Mouse (Mus musculus) MEL (cell line): ENCODE measurements around the gene Wipf1. TPM values are rescaled to one million over a fixed set of nuclear protein-coding genes. Genes with fewer than 3 reads are reported as not detected.

ENCODE experiments used
- DNase-seq: peaks from one replicate; pipeline ENCODE4 v3.0.0; 2011; ENCODE audit warnings: low read depth, low spot score
- H3K27ac ChIP-seq: 2 replicates; pipeline ENCODE4 v1.5.1; 2012; ENCODE audit warnings: low read depth, mild to moderate bottlenecking, control low read depth, low read length, moderate library complexity; ENCODE audit not compliant: control insufficient read depth
- H3K27me3 ChIP-seq, 2 experiments: fragments of 150-350 bp in 1 of 2; sonication (generic) in 1 of 2; 2 replicates each; pipeline ENCODE4 v1.6.1; 2012; ENCODE audit warnings: low read length in 2 of 2, mild to moderate bottlenecking in 2 of 2, improper control_type of control experiment in 1 of 2, moderate library complexity in 1 of 2; ENCODE audit not compliant: insufficient read depth in 2 of 2, control insufficient read depth in 1 of 2
- H3K36me3 ChIP-seq, 2 experiments: 2 replicates each; pipeline ENCODE4 v1.6.1; 2012 to 2014; ENCODE audit warnings: low read length in 2 of 2, improper control_type of control experiment in 1 of 2, inconsistent platforms in 1 of 2, mild to moderate bottlenecking in 1 of 2; ENCODE audit not compliant: insufficient read depth in 2 of 2, control insufficient read depth in 1 of 2
- H3K4me1 ChIP-seq, 2 experiments: fragments of 150-350 bp in 1 of 2; sonication (generic) in 1 of 2; 2 replicates each; pipeline ENCODE4 v1.6.1; 2012; ENCODE audit warnings: low read length in 2 of 2, improper control_type of control experiment in 1 of 2, mild to moderate bottlenecking in 1 of 2; ENCODE audit not compliant: insufficient read depth in 2 of 2, control insufficient read depth in 1 of 2
- H3K4me3 ChIP-seq, 2 experiments: fragments of 150-350 bp in 1 of 2; sonication (generic) in 1 of 2; 2 replicates each; pipeline ENCODE4 v1.5.1; 2012; ENCODE audit warnings: low read depth in 2 of 2, low read length in 2 of 2, mild to moderate bottlenecking in 2 of 2, moderate library complexity in 2 of 2, control low read depth in 1 of 2, improper control_type of control experiment in 1 of 2; ENCODE audit not compliant: control insufficient read depth in 1 of 2, insufficient read depth in 1 of 2
- H3K79me2 ChIP-seq: 2 replicates; pipeline ENCODE4 v1.6.1; 2012; ENCODE audit warnings: mild to moderate bottlenecking, low read length, moderate library complexity; ENCODE audit not compliant: control insufficient read depth, poor library complexity, insufficient read depth
- H3K9ac ChIP-seq: 2 replicates; pipeline ENCODE4 v1.6.1; 2012; ENCODE audit warnings: low read depth, mild to moderate bottlenecking, control low read depth, low read length, moderate library complexity; ENCODE audit not compliant: control insufficient read depth, poor library complexity, severe bottlenecking
- H3K9me3 ChIP-seq: fragments of 150-350 bp; sonication (generic); replicated peaks from 2 replicates; pipeline ENCODE4 v1.6.1; 2012; ENCODE audit warnings: mild to moderate bottlenecking, low read length, improper control_type of control experiment, moderate library complexity; ENCODE audit not compliant: insufficient read depth
- ELF1 ChIP-seq: IDR thresholded peaks from 2 replicates; pipeline ENCODE4 v1.6.1; 2014; ENCODE audit warnings: low read depth, mild to moderate bottlenecking, inconsistent platforms, low read length, improper control_type of control experiment, moderate library complexity
- GATA1 ChIP-seq: IDR thresholded peaks from 2 replicates; pipeline ENCODE4 v1.6.1; 2011; ENCODE audit warnings: low read depth, low read length, improper control_type of control experiment
- HCFC1 ChIP-seq: IDR thresholded peaks from 2 replicates; pipeline ENCODE4 v1.6.1; 2012; ENCODE audit warnings: low read depth, mild to moderate bottlenecking, inconsistent platforms, low read length, improper control_type of control experiment, moderate library complexity
- MYC ChIP-seq: IDR thresholded peaks from 2 replicates; pipeline ENCODE4 v1.6.1; 2011; ENCODE audit warnings: low read depth, mild to moderate bottlenecking, low read length, improper control_type of control experiment, moderate library complexity
- NELFE ChIP-seq: IDR thresholded peaks from 2 replicates; pipeline ENCODE4 v1.6.1; 2011; ENCODE audit warnings: low read depth, low read length, improper control_type of control experiment
- POLR2AphosphoS5 ChIP-seq: IDR thresholded peaks from 2 replicates; pipeline ENCODE4 v1.6.1; 2012; ENCODE audit warnings: low read depth, borderline replicate concordance, mild to moderate bottlenecking, inconsistent platforms, low read length, moderate library complexity, mixed read lengths
- TBP ChIP-seq: IDR thresholded peaks from 2 replicates; pipeline ENCODE4 v1.8.0; 2011; ENCODE audit warnings: low read depth, low read length, improper control_type of control experiment
- TCF12 ChIP-seq: IDR thresholded peaks from 2 replicates; pipeline ENCODE4 v1.6.1; 2014; ENCODE audit warnings: low read depth, mild to moderate bottlenecking, inconsistent platforms, low read length, improper control_type of control experiment, moderate library complexity
- USF1 ChIP-seq: IDR thresholded peaks from 2 replicates; pipeline ENCODE4 v1.6.1; 2014; ENCODE audit warnings: low read depth, mild to moderate bottlenecking, inconsistent platforms, low read length, improper control_type of control experiment, moderate library complexity
- USF2 ChIP-seq, 2 experiments: IDR thresholded peaks; 2 replicates each; pipeline ENCODE4 v1.6.1; 2011 to 2012; ENCODE audit warnings: improper control_type of control experiment in 2 of 2, low read length in 2 of 2, borderline replicate concordance in 1 of 2, inconsistent platforms in 1 of 2, low read depth in 1 of 2, mild to moderate bottlenecking in 1 of 2; ENCODE audit not compliant: insufficient read depth in 1 of 2
- ZC3H11A ChIP-seq: IDR thresholded peaks from 2 replicates; pipeline ENCODE4 v1.6.1; 2012; ENCODE audit warnings: low read depth, mild to moderate bottlenecking, inconsistent platforms, low read length, improper control_type of control experiment
- ZKSCAN1 ChIP-seq: IDR thresholded peaks from 2 replicates; pipeline ENCODE4 v1.6.1; 2012; ENCODE audit warnings: low read depth, mild to moderate bottlenecking, inconsistent platforms, low read length, improper control_type of control experiment, moderate library complexity
- ZMIZ1 ChIP-seq: IDR thresholded peaks from 2 replicates; pipeline ENCODE4 v1.6.1; 2012; ENCODE audit warnings: low read depth, mild to moderate bottlenecking, inconsistent platforms, low read length, improper control_type of control experiment, moderate library complexity
- polyA plus RNA-seq, 2 experiments: library from polyadenylated mRNA; stranded (reverse) in 1 of 2; unstranded in 1 of 2; fragments of >175 nt in 1 of 2; fragments of >200 nt in 1 of 2; gene quantifications; 2 replicates each; pipeline versions ENCODE4 v1.2.1 to v1.2.4; 2012; ENCODE audit warnings: low replicate concordance in 2 of 2, low read depth in 1 of 2; ENCODE audit not compliant: insufficient read length in 2 of 2, insufficient read depth in 1 of 2, missing spikeins in 1 of 2
- total RNA-seq: library from RNA; depleted of rRNA; stranded (reverse); fragments of 300-350 nt; gene quantifications from 2 replicates; pipeline ENCODE4 v1.2.3, GENCODE M21; 2012

Wipf1 gene
- total and polyA plus RNA-seq, 3 experiments, result 5.2 to 83.9 (median 27.1) TPM

GRCm38 (mm10) chr2:73502863-73503429 lies 26.6 kb downstream of the Wipf1 start (continued):
- TF ChIP-seq TBP, result no peak
- TF ChIP-seq ZC3H11A, result no peak

- H3K4me3 ChIP-seq, result no peak overlapping the region
- no peaks in the 10 kb centered on the region for H3K79me2 ChIP-seq
- no peak for TF ChIP-seq ZMIZ1
- TF ChIP-seq ELF1, result no peak
- no peak for TF ChIP-seq POLR2AphosphoS5
- TF ChIP-seq HCFC1, result no peak
- no peak for TF ChIP-seq MYC
- TF ChIP-seq TCF12, result no peak
- TF ChIP-seq ZKSCAN1, result no peak
- TF ChIP-seq USF1, result no peak
- TF ChIP-seq GATA1, result no peak
- no peak for TF ChIP-seq NELFE
- peaks cover 0 to 23% of the 10 kb centered on the region in 2 experiments; a peak in 2 of 4 replicates for H3K36me3 ChIP-seq
- DNase-seq, result no peak
- no peak overlapping the region for H3K9ac ChIP-seq
- peaks cover 12 to 25% of the 10 kb centered on the region in 2 experiments for H3K4me1 ChIP-seq
- H3K9me3 ChIP-seq, result no peaks in the 10 kb centered on the region
- H3K27ac ChIP-seq, result no peak overlapping the region
- no peaks in the 10 kb centered on the region for H3K27me3 ChIP-seq
Measured at GRCm38 (mm10) chr2:73500864-73501263, 28.7 kb downstream of the Wipf1 start.

DNA sequence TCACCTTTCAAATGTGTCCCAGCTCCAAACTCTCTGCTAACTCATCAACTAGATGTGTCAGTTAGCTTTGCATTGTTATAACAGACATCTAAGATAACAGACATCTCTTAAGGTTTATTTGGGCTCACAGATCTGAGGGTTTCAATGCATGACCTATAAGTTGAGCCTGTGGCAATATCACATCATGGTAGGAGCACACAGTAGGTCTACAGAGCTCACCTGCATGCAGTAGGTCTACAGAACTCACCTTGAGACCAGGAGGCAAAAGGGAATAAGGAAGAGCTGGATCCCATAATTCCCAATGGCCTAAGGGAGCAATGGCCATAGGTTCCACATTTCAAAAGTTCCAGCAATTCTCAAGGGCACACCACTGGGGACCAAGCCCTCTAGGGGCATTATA lies 31.2 kb downstream of the Wipf1 start:
- no peak overlapping the region for H3K27ac ChIP-seq
- no peaks in the 10 kb centered on the region for H3K9me3 ChIP-seq
- H3K27me3 ChIP-seq, result no peaks in the 10 kb centered on the region
- H3K9ac ChIP-seq, result no peak overlapping the region
- H3K4me1 ChIP-seq, result peaks cover 8 to 28% of the 10 kb centered on the region in 2 experiments
- H3K79me2 ChIP-seq, result no peaks in the 10 kb centered on the region
- peaks cover 0 to 26% of the 10 kb centered on the region in 2 experiments; a peak in 2 of 4 replicates for H3K36me3 ChIP-seq
- H3K4me3 ChIP-seq, result no peak overlapping the region
- DNase-seq, result no peak
- TF ChIP-seq ZKSCAN1, result peak; percentile 91
- TF ChIP-seq USF2 (IDR thresholded peaks at IDR 0.05; ENCODE audit: borderline replicate concordance in 1 of 2, insufficient read depth in 1 of 2, low read depth in 1 of 2, low read length in 2 of 2), result no peak
